Mouse (Mus musculus) limb, embryonic 10.5 days (tissue): ENCODE results near the gene Trip6. TPM values are rescaled to one million over a fixed set of nuclear protein-coding genes. Genes with fewer than 3 reads are reported as not detected.
A peak's percentile ranks its signal among the peaks of the same experiment; 100 is the strongest.

Experiments used
- DNase-seq: peaks from one replicate; pipeline ENCODE4 v3.0.0-alpha.2; 2017; ENCODE audit warnings: low spot score
- H3K27ac ChIP-seq: fragments of 300-500 bp; sonication (generic); 2 replicates; pipeline ENCODE4 v1.5.1; 2016; ENCODE audit warnings: mild to moderate bottlenecking
- H3K27me3 ChIP-seq: fragments of 300-500 bp; sonication (generic); 2 replicates; pipeline ENCODE4 v1.6.1; 2016; ENCODE audit warnings: low read depth, mild to moderate bottlenecking; ENCODE audit not compliant: poor library complexity, severe bottlenecking
- H3K36me3 ChIP-seq: fragments of 300-500 bp; sonication (generic); 2 replicates; pipeline ENCODE4 v1.6.1; 2016; ENCODE audit warnings: mild to moderate bottlenecking, moderate library complexity
- H3K4me1 ChIP-seq: fragments of 300-500 bp; sonication (generic); 2 replicates; pipeline ENCODE4 v1.6.1; 2016
- H3K4me3 ChIP-seq: fragments of 300-500 bp; sonication (generic); 2 replicates; pipeline ENCODE4 v1.5.1; 2016; ENCODE audit warnings: mild to moderate bottlenecking, moderate library complexity
- H3K9me3 ChIP-seq: fragments of 300-500 bp; sonication (generic); replicated peaks from 2 replicates; pipeline ENCODE4 v1.6.1; 2016; ENCODE audit warnings: mild to moderate bottlenecking
- WGBS: fragments of 180-500 bp; shearing (Covaris S2); methylation state at CpG from one replicate; pipeline ENCODE4 v1.1.7; 2016; 5-methylcytosine and 5-hydroxymethylcytosine counted together
- polyA plus RNA-seq: library from polyadenylated mRNA; unstranded; fragments of >200 nt; fragmentation: Nextera tagmentation; extraction: Ambion mirVana; gene quantifications from 2 replicates; pipeline ENCODE4 v1.2.1, GENCODE M21; 2016

The Trip6 gene
- polyA plus RNA-seq, 1 experiment from 2014 or later = 75.9 TPM

GRCm38 (mm10) chr5:137346388-137346787 lies 32.2 kb upstream of the Trip6 start:
- Histone ChIP-seq H3K27ac (0 out of 2 replicates have a peak overlapping the region, but pooled peaks have one; percentile 20), H3K27me3 (no peaks in the 10 kb centered on the region), H3K36me3 (0 out of 2 replicates have a peak, but pooled peaks cover under 1% of the 10 kb centered on the region), H3K9me3 (no peaks in the 10 kb centered on the region), H3K4me3 (no peak overlapping the region), H3K4me1 (peaks cover 44% of the 10 kb centered on the region)
- 74% methylated on average over 1 of the region's 1 CpGs for WGBS
- DNase-seq = no peak

- no peak for DNase-seq
- H3K4me3 ChIP-seq = no peak overlapping the region
- H3K27ac ChIP-seq = peak overlapping the region; percentile 4; the same call in 1 of the 2 replicates
- H3K4me1 ChIP-seq = peaks cover 43% of the 10 kb centered on the region
- H3K36me3 ChIP-seq = no peaks in the 10 kb centered on the region
- no peaks in the 10 kb centered on the region for H3K27me3 ChIP-seq
- H3K9me3 ChIP-seq = no peaks in the 10 kb centered on the region
- 21% methylated on average over 9 of the region's 9 CpGs for WGBS
Observed at GRCm38 (mm10) chr5:137345821-137346220, 31.6 kb upstream of the Trip6 start.

GRCm38 (mm10) chr5:137343869-137344268 lies 29.7 kb upstream of the Trip6 start:
- Histone ChIP-seq H3K36me3 (no peaks in the 10 kb centered on the region), H3K4me3 (no peak overlapping the region), H3K9me3 (no peaks in the 10 kb centered on the region), H3K27ac (no peak overlapping the region), H3K4me1 (peaks cover 48% of the 10 kb centered on the region), H3K27me3 (no peaks in the 10 kb centered on the region)
- DNase-seq = no peak

GRCm38 (mm10) chr5:137343412-137343811 lies 29.2 kb upstream of the Trip6 start:
- Histone ChIP-seq H3K4me1 (peaks cover 48% of the 10 kb centered on the region), H3K9me3 (no peaks in the 10 kb centered on the region), H3K27ac (no peak overlapping the region), H3K36me3 (no peaks in the 10 kb centered on the region), H3K4me3 (no peak overlapping the region), H3K27me3 (no peaks in the 10 kb centered on the region)
- DNase-seq = no peak
- WGBS = 96% methylated on average over 5 of the region's 5 CpGs

- H3K36me3 ChIP-seq = no peaks in the 10 kb centered on the region
- no peaks in the 10 kb centered on the region for H3K9me3 ChIP-seq
- DNase-seq = no peak
- no peak overlapping the region for H3K27ac ChIP-seq
- peaks cover 46% of the 10 kb centered on the region for H3K4me1 ChIP-seq
- no peak overlapping the region for H3K4me3 ChIP-seq
- no peaks in the 10 kb centered on the region for H3K27me3 ChIP-seq
- 88% methylated on average over 7 of the region's 7 CpGs for WGBS
Observed at GRCm38 (mm10) chr5:137342407-137343012, 28.3 kb upstream of the Trip6 start.

GRCm38 (mm10) chr5:137340222-137340621 lies 26.0 kb upstream of the Trip6 start:
- no peaks in the 10 kb centered on the region for H3K9me3 ChIP-seq
- WGBS = 81% methylated on average over 6 of the region's 6 CpGs
- no peaks in the 10 kb centered on the region for H3K27me3 ChIP-seq
- H3K4me3 ChIP-seq = no peak overlapping the region
- no peak for DNase-seq
- no peak overlapping the region for H3K27ac ChIP-seq
- H3K4me1 ChIP-seq = peaks cover 38% of the 10 kb centered on the region
- H3K36me3 ChIP-seq = no peaks in the 10 kb centered on the region

GRCm38 (mm10) chr5:137339290-137339979 lies 25.2 kb upstream of the Trip6 start:
- Histone ChIP-seq H3K27me3 (no peaks in the 10 kb centered on the region), H3K27ac (peak overlapping the region; percentile 87), H3K9me3 (no peaks in the 10 kb centered on the region), H3K4me1 (peaks cover 32% of the 10 kb centered on the region), H3K4me3 (peak overlapping the region; percentile 51), H3K36me3 (no peaks in the 10 kb centered on the region)
- DNase-seq = peak; percentile 48
- 11% methylated on average over 22 of the region's 22 CpGs for WGBS

GRCm38 (mm10) chr5:137338663-137339289 lies 24.6 kb upstream of the Trip6 start:
- Histone ChIP-seq H3K9me3 (no peaks in the 10 kb centered on the region), H3K4me3 (peak overlapping the region; percentile 51), H3K27ac (peak overlapping the region; percentile 87), H3K36me3 (no peaks in the 10 kb centered on the region), H3K4me1 (peaks cover 32% of the 10 kb centered on the region), H3K27me3 (no peaks in the 10 kb centered on the region)
- DNase-seq = no peak
- WGBS = 4% methylated on average over 11 of the region's 11 CpGs

- Histone ChIP-seq H3K27me3 (no peaks in the 10 kb centered on the region), H3K9me3 (no peaks in the 10 kb centered on the region), H3K27ac (peak overlapping the region; percentile 87), H3K4me3 (peak overlapping the region; percentile 51), H3K4me1 (peaks cover 36% of the 10 kb centered on the region), H3K36me3 (no peaks in the 10 kb centered on the region)
- DNase-seq = peak; percentile 87
- WGBS = under 1% methylated on average over 19 of the region's 19 CpGs
Observed at GRCm38 (mm10) chr5:137338256-137338655, 24.1 kb upstream of the Trip6 start.

- H3K4me3 ChIP-seq = no peak overlapping the region
- DNase-seq = no peak
- H3K4me1 ChIP-seq = peaks cover 47% of the 10 kb centered on the region
- 52% methylated on average over 8 of the region's 8 CpGs for whole genome bisulfite sequencing
- H3K27me3 ChIP-seq = no peaks in the 10 kb centered on the region
- no peaks in the 10 kb centered on the region for H3K36me3 ChIP-seq
- H3K9me3 ChIP-seq = no peaks in the 10 kb centered on the region
- peak overlapping the region; percentile 87; the same call in 1 of the 2 replicates for H3K27ac ChIP-seq
Observed at GRCm38 (mm10) chr5:137337190-137337589, 23.0 kb upstream of the Trip6 start.

- Histone ChIP-seq H3K27me3 (no peaks in the 10 kb centered on the region), H3K36me3 (no peaks in the 10 kb centered on the region), H3K9me3 (no peaks in the 10 kb centered on the region), H3K4me1 (peaks cover 50% of the 10 kb centered on the region), H3K4me3 (no peak overlapping the region), H3K27ac (no peak overlapping the region)
- WGBS = 83% methylated on average over 6 of the region's 6 CpGs
- no peak for DNase-seq
Observed at GRCm38 (mm10) chr5:137335066-137335465, 20.9 kb upstream of the Trip6 start.

- H3K4me3 ChIP-seq = no peak overlapping the region
- no peak for DNase-seq
- no peaks in the 10 kb centered on the region for H3K9me3 ChIP-seq
- no peak overlapping the region for H3K27ac ChIP-seq
- WGBS = 65% methylated on average over 10 of the region's 10 CpGs
- H3K36me3 ChIP-seq = no peaks in the 10 kb centered on the region
- no peaks in the 10 kb centered on the region for H3K27me3 ChIP-seq
- peaks cover 42% of the 10 kb centered on the region for H3K4me1 ChIP-seq
Observed at GRCm38 (mm10) chr5:137334317-137334716, 20.1 kb upstream of the Trip6 start.

- Histone ChIP-seq H3K27ac (peak within 1 kb of the TSS; percentile 86), H3K36me3 (no peaks in the 10 kb centered on the region), H3K27me3 (no peaks in the 10 kb centered on the region), H3K4me3 (peak within 1 kb of the TSS; percentile 71), H3K4me1 (peaks cover 35% of the 10 kb centered on the region), H3K9me3 (no peaks in the 10 kb centered on the region)
- WGBS = under 1% methylated on average over 44 of the region's 44 CpGs
- peak; percentile 89 for DNase-seq
Observed at GRCm38 (mm10) chr5:137333512-137334174, 19.4 kb upstream of the Trip6 start, which contains the start of gene Slc12a9. Gene Slc12a9, minus strand, starts transcription at chr5:137333597.
